Mouse (Mus musculus) T-helper 1 cell (primary cell): ENCODE results near the gene Olfr31.

Experiments
- in situ Hi-C: fragments of 300-600 bp; cut with MboI, MseI; formaldehyde crosslinking; loops from one replicate; pipeline ENCODE4 v1.15.1; 2025; ENCODE audit warnings: high pct_unique_total_duplicates

The Olfr31 gene

GRCm38 (mm10) chr14:14353740-14354510 is 31.3 kb downstream of the Olfr31 start:
- in situ Hi-C loops = no loop called here

- in situ Hi-C loops = no loop called here
These were observed 32.1 kb downstream of the Olfr31 start for GRCm38 (mm10) chr14:14354511-14355359.

- in situ Hi-C loops = no loop called here
These were observed 32.7 kb downstream of the Olfr31 start for GRCm38 (mm10) chr14:14355360-14355646.
